Mouse (Mus musculus) heart, embryonic 10.5 days (tissue): ENCODE results near the gene Gm36079. TPM values are rescaled to one million over a fixed set of nuclear protein-coding genes. Genes with fewer than 3 reads are reported as not detected.
"Not testable (repeated sequence)": the region's sequence is repeated elsewhere in the genome, so short reads cannot be mapped to it uniquely, and the experiment has no call there.

Experiments
- DNase-seq: peaks from one replicate; pipeline ENCODE4 v3.0.0-alpha.2; 2017; ENCODE audit warnings: low spot score
- H3K27ac ChIP-seq: fragments of 300-500 bp; sonication (generic); 2 replicates; pipeline ENCODE4 v1.5.1; 2016; ENCODE audit warnings: mild to moderate bottlenecking
- H3K27me3 ChIP-seq: fragments of 300-500 bp; sonication (generic); 2 replicates; pipeline ENCODE4 v1.6.1; 2016; ENCODE audit warnings: mild to moderate bottlenecking; ENCODE audit not compliant: poor library complexity, insufficient read depth, severe bottlenecking
- H3K36me3 ChIP-seq: fragments of 300-500 bp; sonication (generic); 2 replicates; pipeline ENCODE4 v1.6.1; 2016; ENCODE audit warnings: mild to moderate bottlenecking, moderate library complexity
- H3K4me1 ChIP-seq: fragments of 300-500 bp; sonication (generic); 2 replicates; pipeline ENCODE4 v1.6.1; 2016; ENCODE audit warnings: mild to moderate bottlenecking
- H3K4me3 ChIP-seq: fragments of 300-500 bp; sonication (generic); 2 replicates; pipeline ENCODE4 v1.5.1; 2016; ENCODE audit warnings: mild to moderate bottlenecking, moderate library complexity
- H3K9me3 ChIP-seq: fragments of 300-500 bp; sonication (generic); 2 replicates; pipeline ENCODE4 v1.6.1; 2016; ENCODE audit warnings: mild to moderate bottlenecking, moderate library complexity
- WGBS: fragments of 180-500 bp; shearing (Covaris S2); methylation state at CpG from one replicate; pipeline ENCODE4 v1.1.7; 2016; 5-methylcytosine and 5-hydroxymethylcytosine counted together
- polyA plus RNA-seq: library from polyadenylated mRNA; unstranded; fragments of >200 nt; fragmentation: Nextera tagmentation; extraction: Ambion mirVana; gene quantifications from 2 replicates; pipeline ENCODE4 v1.2.1, GENCODE M21; 2016

Gm36079 gene
- polyA plus RNA-seq, 1 experiment from 2014 or later, result not detected

DNA sequence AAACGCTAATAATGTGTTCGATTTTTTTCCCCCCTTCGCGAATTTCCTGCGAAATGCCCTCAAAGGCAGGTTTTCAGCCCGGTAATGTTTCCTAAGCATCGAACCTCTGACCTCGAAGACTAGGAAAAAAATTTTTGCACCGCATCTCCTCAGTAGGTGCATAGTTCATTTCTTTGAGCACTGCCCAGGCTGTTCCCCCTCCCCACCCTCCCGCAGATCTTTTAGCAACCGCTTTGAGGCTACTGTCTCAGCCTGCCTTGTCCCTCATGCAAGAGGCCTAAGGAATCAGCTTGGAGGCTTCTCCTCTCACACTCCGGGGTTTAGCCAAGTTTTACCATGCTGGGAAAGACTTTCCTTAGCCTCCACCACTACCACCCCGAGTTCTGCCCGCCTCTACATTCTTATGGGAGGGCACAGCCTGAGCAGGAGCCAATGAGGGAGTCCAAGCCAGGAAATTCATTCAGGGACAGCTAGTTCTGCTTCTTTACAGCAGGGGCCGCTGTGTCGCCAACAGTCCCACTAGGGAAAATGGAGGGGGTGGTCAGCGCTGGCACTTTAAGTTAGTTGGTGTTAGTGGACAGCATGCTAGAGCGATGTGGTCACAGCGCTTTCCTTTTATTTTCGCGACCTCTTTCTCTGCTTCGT is 28.2 kb downstream of the Gm36079 start:
- H3K9me3 ChIP-seq, H3K36me3 ChIP-seq, H3K4me1 ChIP-seq, H3K4me3 ChIP-seq, H3K27me3 ChIP-seq, DNase-seq, H3K27ac ChIP-seq: not testable (repeated sequence)
- WGBS, result no CpG with 5 or more reads among the region's 22 CpGs

GRCm38 (mm10) chr13:119991917-119992496 is 34.8 kb downstream of the Gm36079 start:
- DNase-seq, H3K4me1 ChIP-seq, H3K36me3 ChIP-seq, H3K9me3 ChIP-seq, H3K4me3 ChIP-seq, H3K27ac ChIP-seq, H3K27me3 ChIP-seq: not testable (repeated sequence)
- no CpG with 5 or more reads among the region's 10 CpGs for WGBS

- H3K4me1 ChIP-seq, H3K9me3 ChIP-seq, H3K27me3 ChIP-seq, DNase-seq, H3K4me3 ChIP-seq, H3K36me3 ChIP-seq, H3K27ac ChIP-seq: not testable (repeated sequence)
- WGBS, result no CpG with 5 or more reads among the region's 13 CpGs
These were observed 35.5 kb downstream of the Gm36079 start for GRCm38 (mm10) chr13:119991264-119991663.

Other genes with a start within 250 kb of the Gm36079 start
- 23.5 and 29.8 TPM in 2 replicates for gene Zfp131, start 236.1 kb downstream of the Gm36079 start, polyA plus RNA-seq
- not detected in 2 replicates for gene AF067063, start 196.8 kb downstream of the Gm36079 start, polyA plus RNA-seq
- gene D13Ertd608e, start 191.0 kb downstream of the Gm36079 start, polyA plus RNA-seq, result not detected in 2 replicates
- not detected in 2 replicates for gene Tcstv1, start 132.2 kb downstream of the Gm36079 start, polyA plus RNA-seq
- not detected in 2 replicates for gene Gm21761, start 97.7 kb downstream of the Gm36079 start, polyA plus RNA-seq
- not detected in 2 replicates for gene B020031M17Rik, start 76.2 kb downstream of the Gm36079 start, polyA plus RNA-seq
- gene Gm21188, start 25.2 kb upstream of the Gm36079 start, polyA plus RNA-seq, result not detected in 2 replicates
- not detected in 2 replicates for gene Gm20767, start 113.2 kb upstream of the Gm36079 start, polyA plus RNA-seq
- gene Gm21818, start 145.4 kb upstream of the Gm36079 start, polyA plus RNA-seq, result not detected in 2 replicates
- gene Gm21762, start 188.9 kb upstream of the Gm36079 start, polyA plus RNA-seq, result not detected in 2 replicates
- gene Gm21731, start 212.1 kb upstream of the Gm36079 start, polyA plus RNA-seq, result not detected in 2 replicates
- not detected in 2 replicates for gene AF067061, start 236.1 kb upstream of the Gm36079 start, polyA plus RNA-seq